Mouse (Mus musculus) CD4-positive, CD25-positive, alpha-beta regulatory T cell, adult 4 months (primary cell): ENCODE measurements around the gene Ndufa7. TPM values are rescaled to one million over a fixed set of nuclear protein-coding genes. Genes with fewer than 3 reads are reported as not detected.
"Not testable (repeated sequence)": the region's sequence is repeated elsewhere in the genome, so short reads cannot be mapped to it uniquely, and the experiment has no call there.

ENCODE experiments used
- ATAC-seq: one replicate; pipeline ENCODE4 v1.8.0; 2017
- polyA plus RNA-seq, 2 experiments: library from polyadenylated mRNA; unstranded; fragments of 100-300 nt; shearing (Covaris generic); gene quantifications; one replicate each; pipeline ENCODE4 v1.2.1; 2017

Gene Ndufa7
- polyA plus RNA-seq, 2 experiments from 2014 or later: 377 to 404 TPM

DNA sequence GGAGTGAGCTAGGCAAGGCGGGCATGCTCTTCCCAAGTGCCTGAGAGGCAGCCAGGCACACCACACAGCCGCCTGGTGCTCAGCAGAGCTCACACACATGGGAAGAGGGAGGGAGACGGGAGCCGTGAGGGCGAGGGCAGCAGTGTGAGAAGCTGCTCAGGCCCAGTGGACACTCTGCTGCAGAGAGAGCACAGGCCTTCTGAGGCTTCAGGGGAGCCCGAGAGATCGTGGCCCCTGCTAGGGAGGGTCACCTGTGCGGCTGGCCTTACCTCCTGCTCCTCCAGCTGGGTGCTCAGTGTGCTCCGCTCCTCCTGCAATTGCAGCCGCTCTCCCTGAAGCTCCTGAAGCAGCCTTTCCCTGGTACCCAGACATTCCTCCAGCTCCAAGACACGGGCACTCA is 59.9 kb downstream of the Ndufa7 start:
- ATAC-seq: not testable (repeated sequence)

DNA sequence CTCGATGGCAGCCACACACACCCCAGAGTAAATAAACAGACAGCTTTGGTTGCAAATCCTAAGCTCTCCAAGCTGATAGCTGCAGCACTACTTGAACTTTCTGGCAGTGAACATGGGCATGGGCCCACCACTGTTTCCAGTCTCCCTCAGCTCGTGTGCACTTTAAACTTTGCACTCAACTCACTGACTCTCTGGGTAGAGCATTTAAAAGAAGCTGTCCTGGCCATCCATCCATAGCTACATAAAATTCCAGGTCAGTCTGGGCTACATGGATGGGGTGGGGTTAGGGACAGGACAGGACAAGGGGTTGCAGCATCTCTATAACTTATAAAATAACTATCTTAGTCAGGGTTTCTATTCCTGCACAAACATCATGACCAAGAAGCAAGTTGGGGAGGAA is 63.4 kb downstream of the Ndufa7 start:
- not testable (repeated sequence) for ATAC-seq

Other genes starting within 250 kb of the Ndufa7 start
- 10 to 100 TPM; 51.4 to 82.4 TPM for gene Zfp414, start 195.5 kb upstream of the Ndufa7 start, polyA plus RNA-seq
- gene Pram1, start 186.5 kb upstream of the Ndufa7 start, polyA plus RNA-seq: 1 to 10 TPM; 1.3 to 2.4 TPM
- 100 to 1,000 TPM; 297 to 326 TPM for gene Hnrnpm, start 137.7 kb upstream of the Ndufa7 start, polyA plus RNA-seq
- 10 to 100 TPM; 23.1 to 24.4 TPM for gene March2, start 105.9 kb upstream of the Ndufa7 start, polyA plus RNA-seq
- 100 to 1,000 TPM; 257 to 400 TPM for gene Rab11b, start 64.0 kb upstream of the Ndufa7 start, polyA plus RNA-seq
- gene Angptl4, start 42.7 kb upstream of the Ndufa7 start, polyA plus RNA-seq: 1 to 10 TPM; 4.4 to 6.1 TPM
- 1 to 10 TPM; 6.3 to 8.9 TPM for gene Kank3, start 14.1 kb upstream of the Ndufa7 start, polyA plus RNA-seq
- 1,000 to 10,000 TPM; 1,453 to 2,471 TPM for gene Rps28, start within 50 bp of the Ndufa7 start, polyA plus RNA-seq
- gene Cd320, start 18.5 kb downstream of the Ndufa7 start, polyA plus RNA-seq: 10 to 100 TPM; 11.0 to 11.9 TPM
- gene Gm7029, start 49.3 kb downstream of the Ndufa7 start, polyA plus RNA-seq: not detected
- gene Kifc1, start 66.1 kb downstream of the Ndufa7 start, polyA plus RNA-seq: 1 to 10 TPM; 1.3 to 4.7 TPM
- 1 to 10 TPM; 2.0 to 3.1 TPM for gene Platr17, start 80.6 kb downstream of the Ndufa7 start, polyA plus RNA-seq
- gene Daxx, start 84.8 kb downstream of the Ndufa7 start, polyA plus RNA-seq: 100 to 1,000 TPM; 117 to 200 TPM
- 100 to 1,000 TPM; 348 to 555 TPM for gene Tapbp, start 91.3 kb downstream of the Ndufa7 start, polyA plus RNA-seq
- 1 to 10 TPM; 3.6 to 3.8 TPM for gene Zbtb22, start 91.3 kb downstream of the Ndufa7 start, polyA plus RNA-seq
- 10 to 100 TPM; 30.2 to 31.4 TPM for gene Rgl2, start 105.0 kb downstream of the Ndufa7 start, polyA plus RNA-seq
- gene Pfdn6, start 115.8 kb downstream of the Ndufa7 start, polyA plus RNA-seq: 100 to 1,000 TPM; 121 to 141 TPM
- gene Wdr46, start 116.1 kb downstream of the Ndufa7 start, polyA plus RNA-seq: 10 to 100 TPM; 11.5 to 14.3 TPM
- gene B3galt4, start 126.9 kb downstream of the Ndufa7 start, polyA plus RNA-seq: 10 to 100 TPM; 13.2 to 21.0 TPM
- 10 to 100 TPM; 27.4 to 47.4 TPM for gene Vps52, start 131.2 kb downstream of the Ndufa7 start, polyA plus RNA-seq
- 1,000 to 10,000 TPM; 6,766 to 6,959 TPM for gene Rps18, start 131.4 kb downstream of the Ndufa7 start, polyA plus RNA-seq
- 1,000 to 10,000 TPM; 5,395 to 7,513 TPM for gene H2-K1, start 175.8 kb downstream of the Ndufa7 start, polyA plus RNA-seq
- gene Ring1, start 200.1 kb downstream of the Ndufa7 start, polyA plus RNA-seq: 1 to 10 TPM; 2.2 to 2.3 TPM
- 10 to 100 TPM; 20.9 to 21.4 TPM for gene H2-Ke6, start 203.5 kb downstream of the Ndufa7 start, polyA plus RNA-seq
- 10 to 100 TPM; 53.0 to 92.6 TPM for gene Slc39a7, start 207.1 kb downstream of the Ndufa7 start, polyA plus RNA-seq
- gene Rxrb, start 207.2 kb downstream of the Ndufa7 start, polyA plus RNA-seq: 10 to 100 TPM; 11.2 to 12.5 TPM
- under 1 TPM; 0.15 to 0.42 TPM for gene Col11a2, start 214.9 kb downstream of the Ndufa7 start, polyA plus RNA-seq